Mouse (Mus musculus) small intestine, adult 2 months (tissue): ENCODE results near the gene Hmg20b. TPM values are rescaled to one million over a fixed set of nuclear protein-coding genes. Genes with fewer than 3 reads are reported as not detected.

Experiments used
- H3K27ac ChIP-seq: fragments of 200-500 bp; 2 replicates; pipeline ENCODE4 v1.5.1; 2012; ENCODE audit warnings: low read depth, low read length, control low read depth, inconsistent platforms; ENCODE audit not compliant: insufficient read depth
- H3K27me3 ChIP-seq: fragments of 200-500 bp; 2 replicates; pipeline ENCODE4 v1.6.1; 2012; ENCODE audit warnings: mild to moderate bottlenecking, moderate library complexity, low read length, inconsistent platforms; ENCODE audit not compliant: control insufficient read depth, insufficient read depth
- H3K36me3 ChIP-seq: fragments of 200-500 bp; 2 replicates; pipeline ENCODE4 v1.6.1; 2012; ENCODE audit warnings: mild to moderate bottlenecking, low read length, control low read depth, inconsistent platforms; ENCODE audit not compliant: control insufficient read depth, insufficient read depth
- H3K4me1 ChIP-seq: fragments of 200-500 bp; 2 replicates; pipeline ENCODE4 v1.6.1; 2012; ENCODE audit warnings: low read length, inconsistent platforms, mixed read lengths; ENCODE audit not compliant: control insufficient read depth, insufficient read depth, insufficient read length
- H3K4me3 ChIP-seq: fragments of 200-500 bp; 2 replicates; pipeline ENCODE4 v1.5.1; 2012; ENCODE audit warnings: low read depth, mild to moderate bottlenecking, control low read depth, inconsistent platforms, low read length, moderate library complexity
- CTCF ChIP-seq: fragments of 200-500 bp; IDR thresholded peaks from 2 replicates; pipeline ENCODE4 v1.5.1; 2012; ENCODE audit warnings: low read depth, mild to moderate bottlenecking, control low read depth, inconsistent platforms, low read length, moderate library complexity, mixed read lengths; ENCODE audit not compliant: insufficient replicate concordance, insufficient read length; ENCODE audit errors: extremely low read depth
- POLR2A ChIP-seq: fragments of 200-500 bp; IDR thresholded peaks from 2 replicates; pipeline ENCODE4 v1.6.1; 2012; ENCODE audit warnings: low read depth, mild to moderate bottlenecking, control low read depth, inconsistent platforms, low read length, moderate library complexity
- WGBS: fragments of 180-500 bp; shearing (Covaris S2); methylation state at CpG from one replicate; pipeline ENCODE4 v1.1.7; 2018; 5-methylcytosine and 5-hydroxymethylcytosine counted together
- polyA plus RNA-seq: library from polyadenylated mRNA; depleted of rRNA; stranded (reverse); fragments of >200 nt; gene quantifications from 2 replicates; pipeline ENCODE4 v1.2.3, GENCODE M21; 2012; rRNA removed

Gene Hmg20b
- polyA plus RNA-seq, 1 experiment: 196 TPM

DNA sequence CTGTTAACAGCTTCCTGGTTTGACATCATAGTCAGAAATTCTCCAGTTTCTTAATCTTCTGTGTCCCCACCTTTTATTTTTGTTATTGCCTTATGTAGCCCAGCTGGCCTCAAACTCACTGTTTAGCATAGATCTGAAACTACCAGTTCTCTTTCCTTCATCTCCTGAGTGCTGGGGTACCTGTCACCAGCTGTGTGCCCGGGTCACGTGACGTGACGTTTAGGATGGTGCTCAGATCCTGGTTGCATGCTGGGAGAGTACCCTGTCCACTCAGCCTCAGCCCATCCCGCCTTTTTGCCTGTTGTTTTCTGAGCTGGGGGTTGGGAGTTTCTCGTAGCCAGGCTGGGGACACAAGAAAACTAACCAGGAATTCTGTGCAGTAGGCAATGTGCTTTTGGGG, 53.0 kb downstream of the Hmg20b start:
- 75% methylated on average over 6 of the region's 6 CpGs for WGBS
- peaks cover 49% of the 10 kb centered on the region for H3K4me1 ChIP-seq

More for the DNA sequence above, 53.0 kb downstream of the Hmg20b start:
- no peaks in the 10 kb centered on the region for H3K36me3 ChIP-seq
- H3K4me3 ChIP-seq: no peak overlapping the region; the same call in 1 of the 2 replicates
- no peaks in the 10 kb centered on the region for H3K27me3 ChIP-seq
- TF ChIP-seq POLR2A: no peak
- no peak for TF ChIP-seq CTCF
- H3K27ac ChIP-seq: peak overlapping the region; percentile 91

Other genes with a start within 250 kb of the Hmg20b start
- gene Map2k2, start 244.6 kb downstream of the Hmg20b start, polyA plus RNA-seq: 214 and 554 TPM in 2 replicates
- 94.8 and 187 TPM in 2 replicates for gene Zbtb7a, start 215.3 kb downstream of the Hmg20b start, polyA plus RNA-seq
- gene Pias4, start 182.6 kb downstream of the Hmg20b start, polyA plus RNA-seq: 29.1 and 53.3 TPM in 2 replicates
- gene Eef2, start 173.8 kb downstream of the Hmg20b start, polyA plus RNA-seq: 755 and 1,606 TPM in 2 replicates
- 102 and 228 TPM in 2 replicates for gene Dapk3, start 167.5 kb downstream of the Hmg20b start, polyA plus RNA-seq
- gene 4930442H23Rik, start 166.6 kb downstream of the Hmg20b start, polyA plus RNA-seq: not detected in 2 replicates
- not detected in 2 replicates for gene Nmrk2, start 148.4 kb downstream of the Hmg20b start, polyA plus RNA-seq
- gene Atcay, start 119.6 kb downstream of the Hmg20b start, polyA plus RNA-seq: 0.53 and 0.60 TPM in 2 replicates
- gene Zfr2, start 117.3 kb downstream of the Hmg20b start, polyA plus RNA-seq: 4.9 and 14.2 TPM in 2 replicates
- 6.8 and 13.0 TPM in 2 replicates for gene Matk, start 97.5 kb downstream of the Hmg20b start, polyA plus RNA-seq
- 104 and 169 TPM in 2 replicates for gene Mrpl54, start 83.5 kb downstream of the Hmg20b start, polyA plus RNA-seq
- 100 and 207 TPM in 2 replicates for gene Apba3, start 83.5 kb downstream of the Hmg20b start, polyA plus RNA-seq
- 124 and 239 TPM in 2 replicates for gene Tjp3, start 58.9 kb downstream of the Hmg20b start, polyA plus RNA-seq
- 26.1 and 50.8 TPM in 2 replicates for gene Pip5k1c, start 57.5 kb downstream of the Hmg20b start, polyA plus RNA-seq
- 16.6 and 29.2 TPM in 2 replicates for gene Cactin, start 29.4 kb downstream of the Hmg20b start, polyA plus RNA-seq
- gene Tbxa2r, start 21.7 kb downstream of the Hmg20b start, polyA plus RNA-seq: 10.0 and 10.2 TPM in 2 replicates
- 0.67 and 1.2 TPM in 2 replicates for gene Gipc3, start 7.2 kb downstream of the Hmg20b start, polyA plus RNA-seq
- gene Mfsd12, start 7.0 kb upstream of the Hmg20b start, polyA plus RNA-seq: 14.6 and 22.7 TPM in 2 replicates
- gene 4930404N11Rik, start 15.3 kb upstream of the Hmg20b start, polyA plus RNA-seq: 7.4 and 20.5 TPM in 2 replicates
- 70.5 and 132 TPM in 2 replicates for gene Fzr1, start 28.0 kb upstream of the Hmg20b start, polyA plus RNA-seq
- gene Dohh, start 33.9 kb upstream of the Hmg20b start, polyA plus RNA-seq: 86.8 and 113 TPM in 2 replicates
- 1.8 and 4.8 TPM in 2 replicates for gene Gm48551, start 34.0 kb upstream of the Hmg20b start, polyA plus RNA-seq
- gene Gm48552, start 38.5 kb upstream of the Hmg20b start, polyA plus RNA-seq: 2.9 and 5.0 TPM in 2 replicates
- gene Smim24, start 42.6 kb upstream of the Hmg20b start, polyA plus RNA-seq: 2,702 and 6,898 TPM in 2 replicates
- gene Nfic, start 105.2 kb upstream of the Hmg20b start, polyA plus RNA-seq: 15.5 and 19.4 TPM in 2 replicates
- gene Celf5, start 132.2 kb upstream of the Hmg20b start, polyA plus RNA-seq: 1.1 and 3.3 TPM in 2 replicates
- gene Ncln, start 145.9 kb upstream of the Hmg20b start, polyA plus RNA-seq: 196 and 354 TPM in 2 replicates
- gene S1pr4, start 149.7 kb upstream of the Hmg20b start, polyA plus RNA-seq: 4.0 and 5.6 TPM in 2 replicates
- 1.5 and 3.0 TPM in 2 replicates for gene Gna15, start 173.7 kb upstream of the Hmg20b start, polyA plus RNA-seq
- 318 and 828 TPM in 2 replicates for gene Gna11, start 194.7 kb upstream of the Hmg20b start, polyA plus RNA-seq
- gene Aes, start 209.0 kb upstream of the Hmg20b start, polyA plus RNA-seq: 1,054 and 3,003 TPM in 2 replicates
- 17.8 and 20.4 TPM in 2 replicates for gene Tle2, start 224.1 kb upstream of the Hmg20b start, polyA plus RNA-seq